Mouse (Mus musculus): ENCODE results near the gene Zdhhc12.

DNA sequence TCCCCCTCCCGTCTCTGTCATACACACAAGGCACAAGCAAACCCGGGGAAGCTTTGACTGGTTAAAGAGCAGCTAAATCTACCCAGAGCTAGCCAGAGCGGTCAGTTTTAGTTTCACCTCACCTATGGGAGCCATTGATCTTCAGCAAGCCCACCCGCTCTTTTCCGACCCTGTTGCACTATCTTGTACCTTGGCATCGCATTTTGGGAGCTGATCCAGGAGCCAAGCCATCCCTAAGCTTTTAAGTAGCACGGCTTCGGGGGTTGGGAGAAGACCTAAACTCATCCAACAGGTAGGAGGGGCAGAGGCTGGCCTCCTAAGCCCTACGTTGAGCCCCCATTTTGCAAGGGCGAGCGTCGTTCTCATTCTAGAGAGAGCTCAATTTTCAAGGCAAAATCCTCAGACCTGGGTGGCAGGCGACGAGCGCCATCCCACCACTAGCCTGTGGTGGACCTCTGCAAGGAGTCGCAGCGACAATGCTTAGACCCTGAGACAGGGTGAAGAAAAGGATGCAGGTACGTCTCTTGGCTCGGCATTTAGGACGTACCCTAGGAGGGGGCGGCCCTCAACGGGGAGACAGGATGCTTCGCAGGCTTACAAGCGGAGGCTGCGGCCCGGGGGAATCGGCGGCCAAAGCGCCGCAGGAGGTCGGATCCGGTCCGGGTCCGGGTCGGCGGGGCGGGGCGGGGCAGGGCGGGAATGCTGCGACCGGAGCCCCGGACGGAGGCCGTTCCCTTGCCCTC is 30.5 kb upstream of the Zdhhc12 start:
- no peak for TF ChIP-seq CTCF (IDR thresholded peaks at IDR 0.05)
- no peak for TF ChIP-seq POLR2A (IDR thresholded peaks at IDR 0.05; ENCODE audit: insufficient read depth, low read depth, low read length)
